Mouse (Mus musculus) kidney, adult 8-10 months (tissue): Measurements from ENCODE around the gene Sec22c.

Experiments
- DNase-seq, 2 experiments: peaks; one replicate each; pipeline ENCODE4 v3.0.0; 2022

Sec22c gene

DNA sequence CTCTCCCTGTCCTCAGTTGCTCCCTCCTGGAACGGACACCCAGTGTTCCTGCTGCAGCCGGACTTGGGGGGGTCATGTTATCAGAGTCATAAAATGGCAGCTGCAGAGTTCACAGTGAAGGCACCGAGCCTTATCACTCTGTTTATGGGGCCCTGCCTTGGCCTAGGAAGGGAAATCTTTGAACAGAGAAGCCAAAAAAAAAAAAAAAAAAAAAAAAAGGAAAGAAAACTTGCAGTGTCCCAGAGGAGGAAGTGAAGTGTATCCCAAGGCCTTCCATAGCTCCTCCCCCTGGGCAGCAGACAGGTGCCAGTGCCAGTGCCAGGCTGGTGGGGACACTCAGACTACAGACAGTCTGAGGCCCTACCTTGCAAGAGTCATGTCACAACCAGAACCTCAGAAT, 60.4 kb downstream of the Sec22c start:
- DNase-seq = no peak

GRCm38 (mm10) chr9:121642401-121643181, 62.7 kb downstream of the Sec22c start, which contains the start of gene Vipr1:
Gene Vipr1, plus strand, starts transcription at chr9:121642716.
- DNase-seq = peak; percentile 53 to 69

DNA sequence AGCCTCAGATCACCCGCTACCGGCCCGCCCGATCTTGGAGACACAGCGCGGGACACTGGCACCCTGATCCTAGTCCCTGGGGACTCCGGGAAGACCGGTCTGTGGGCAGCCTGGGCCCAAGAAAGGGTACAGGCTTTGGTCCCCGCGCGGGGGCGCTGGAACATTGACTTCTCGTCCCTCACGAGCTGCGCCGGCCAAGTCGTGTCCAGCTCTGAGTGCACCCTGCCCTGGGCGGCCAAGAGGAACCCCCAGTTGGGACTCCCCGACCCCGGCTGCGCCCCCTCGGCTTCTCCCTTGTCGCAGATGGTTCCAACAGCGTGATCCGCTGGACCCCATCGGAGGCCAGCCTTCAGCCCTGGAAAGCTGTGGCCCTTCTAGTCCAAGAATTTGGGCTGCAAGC, 63.3 kb downstream of the Sec22c start, which contains the start of gene Lyzl4:
Lyzl4 (minus strand) TSS at position 96 of the 400 bp plus-strand sequence.
- DNase-seq = peak; percentile 60 to 78

DNA sequence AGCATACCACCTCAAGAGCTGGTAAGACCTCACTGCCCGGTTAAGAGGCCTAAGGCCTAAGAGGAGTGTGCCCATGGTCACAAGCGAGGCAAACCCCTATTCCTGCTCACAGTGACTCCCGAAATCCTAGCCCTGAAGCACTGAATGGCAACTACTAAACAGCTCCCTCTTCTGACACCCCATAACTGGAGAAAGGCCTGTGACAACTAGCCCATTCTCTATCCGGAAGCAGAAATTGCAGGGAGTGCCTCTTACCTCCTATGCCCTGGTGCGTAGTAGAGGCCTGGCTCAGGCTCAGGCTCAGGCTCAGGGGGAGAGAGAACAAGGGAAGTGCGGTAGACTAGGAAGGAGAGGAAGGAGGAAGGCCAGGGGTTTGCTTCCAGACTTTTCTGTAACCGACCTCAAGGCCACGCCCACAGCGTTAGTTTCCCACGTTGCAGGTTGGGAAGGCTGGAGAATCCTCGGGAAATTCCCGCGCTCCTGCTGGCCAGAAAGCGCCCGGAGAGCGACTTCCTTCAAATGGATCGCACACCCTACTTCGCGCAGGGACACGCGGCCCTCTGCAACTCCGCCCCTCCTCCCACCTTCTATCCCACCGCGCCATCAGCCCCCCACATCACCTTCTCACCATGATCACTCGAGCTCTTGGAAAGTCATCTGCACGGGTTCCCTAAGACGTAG, 63.9 kb downstream of the Sec22c start:
- DNase-seq = no peak

- no peak for DNase-seq
Observed at GRCm38 (mm10) chr9:121639790-121640189, 65.5 kb downstream of the Sec22c start.

DNA sequence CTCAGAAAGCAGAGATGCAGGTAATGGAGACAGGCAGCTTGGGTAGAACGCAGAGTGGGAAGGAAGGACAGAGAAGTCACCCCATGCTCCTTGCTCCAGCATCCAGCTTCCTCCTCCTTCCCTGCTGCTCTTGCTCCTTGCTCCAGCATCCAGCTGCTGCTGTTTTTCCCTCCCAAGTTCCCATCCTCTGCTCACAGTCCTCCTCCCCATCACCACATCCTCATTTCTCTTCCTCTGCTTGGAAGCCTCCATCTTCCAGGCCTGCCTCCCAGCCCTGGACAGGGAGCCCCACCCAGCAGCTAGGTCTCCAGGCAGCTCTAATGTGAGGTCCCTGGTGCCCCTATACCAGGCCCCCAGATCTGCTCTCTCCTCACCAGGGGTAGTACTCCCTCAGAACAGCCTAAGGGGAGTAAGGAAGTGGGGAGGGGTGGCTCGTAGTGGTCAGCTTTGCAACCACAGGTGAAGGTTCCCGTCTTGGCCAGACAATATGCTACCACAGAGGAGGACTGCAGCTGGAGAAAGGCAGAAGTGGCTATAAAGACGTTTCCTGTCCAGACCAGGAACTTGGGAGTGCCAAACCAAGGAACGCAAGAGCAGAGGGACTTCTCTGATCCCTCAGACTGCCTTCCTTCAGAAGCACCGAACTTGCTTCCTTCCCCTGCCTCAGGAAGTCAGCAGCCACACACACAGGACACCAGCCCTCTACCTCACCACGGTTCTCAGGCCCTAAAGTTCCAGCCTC, 69.3 kb downstream of the Sec22c start:
- no peak for DNase-seq

DNA sequence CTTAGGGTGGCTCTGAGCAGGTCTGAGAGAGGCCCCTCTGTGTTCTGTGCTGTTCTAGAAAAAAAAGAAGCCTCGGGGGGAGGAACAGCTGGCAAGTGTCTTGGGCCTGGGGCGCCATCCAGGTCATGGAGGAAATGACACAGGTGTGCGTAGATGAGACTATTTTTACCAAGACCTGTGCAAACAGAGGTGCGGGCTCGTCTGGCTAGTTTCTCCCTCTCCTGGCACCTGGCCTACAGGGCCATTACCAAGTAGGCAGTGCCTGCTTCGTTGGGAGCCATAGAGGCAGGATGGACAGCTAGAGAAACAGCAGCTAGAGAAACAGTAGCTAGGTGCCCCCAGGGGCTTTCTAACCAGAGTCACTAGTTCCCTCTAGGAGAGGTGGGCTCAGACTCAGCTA, 72.0 kb downstream of the Sec22c start:
- no peak for DNase-seq

GRCm38 (mm10) chr9:121632891-121633290, 72.4 kb downstream of the Sec22c start:
- DNase-seq = no peak

- DNase-seq = no peak
Observed at GRCm38 (mm10) chr9:121631946-121632345, 73.3 kb downstream of the Sec22c start.

- DNase-seq = no peak
Observed at GRCm38 (mm10) chr9:121630627-121631026, 74.7 kb downstream of the Sec22c start.
